ENCODE assay signal across 11 mouse cellular contexts in genomic region chr8:117395055-117395454, GRCm38 (mm10).
DNase-seq lines count a peak whose midpoint lies in the region; ATAC-seq and TF ChIP-seq lines count a peak whose summit lies in the region.
"Had no signal": no experiment of that assay in that cellular context is flagged by ENCODE, and none has a peak within 500 bp of the region (broad histone marks: within the 10 kb centered on the region; RNA-seq: fewer than 3 reads in every experiment).

No protein-coding gene starts in this region.

- WGBS in hindbrain, postnatal 0 days: 67% methylated on average over 7 of the region's 7 CpGs
- WGBS in hindbrain, embryonic 12.5 days: 74% methylated on average over 7 of the region's 7 CpGs
- WGBS in limb, embryonic 14.5 days: 74% methylated on average over 7 of the region's 7 CpGs
- 71% methylated on average over 7 of the region's 7 CpGs for WGBS in heart, embryonic 11.5 days (ENCODE audit: insufficient replicate concordance)
- WGBS in stomach, postnatal 0 days: 55% methylated on average over 7 of the region's 7 CpGs

- H3K9me3 ChIP-seq in hindbrain, postnatal 0 days (ENCODE audit: low read length): no peaks in the 10 kb centered on the region
- no peaks in the 10 kb centered on the region; the same call in 1 of the 2 replicates for H3K9me3 ChIP-seq in hindbrain, embryonic 12.5 days (replicated peaks)
- H3K9me3 ChIP-seq in limb, embryonic 14.5 days (ENCODE audit: control insufficient read depth, low read length): no peaks in the 10 kb centered on the region
- no peaks in the 10 kb centered on the region for H3K9me3 ChIP-seq in heart, embryonic 11.5 days (replicated peaks; ENCODE audit: control insufficient read depth, low read length)
- no peaks in the 10 kb centered on the region for H3K9me3 ChIP-seq in stomach, postnatal 0 days (ENCODE audit: control insufficient read depth, low read length)
- H3K9me3 ChIP-seq: heart, embryonic 12.5 days; megakaryocyte, embryonic 14.5 days had no signal

- H3K27me3 ChIP-seq in hindbrain, postnatal 0 days (ENCODE audit: insufficient read depth, low read length): no peaks in the 10 kb centered on the region
- no peaks in the 10 kb centered on the region for H3K27me3 ChIP-seq in hindbrain, embryonic 12.5 days
- no peaks in the 10 kb centered on the region for H3K27me3 ChIP-seq in limb, embryonic 14.5 days (ENCODE audit: control insufficient read depth, insufficient read depth, low read length)
- no peaks in the 10 kb centered on the region for H3K27me3 ChIP-seq in heart, embryonic 11.5 days (ENCODE audit: control insufficient read depth, insufficient read depth, low read length)
- H3K27me3 ChIP-seq in stomach, postnatal 0 days (ENCODE audit: control insufficient read depth, insufficient read depth, low read length): no peaks in the 10 kb centered on the region
- H3K27me3 ChIP-seq: heart, embryonic 12.5 days; megakaryocyte, embryonic 14.5 days had no signal

- no peak overlapping the region for H3K4me2 ChIP-seq in hindbrain, postnatal 0 days (ENCODE audit: low read depth, low read length)
- no peak overlapping the region for H3K4me2 ChIP-seq in hindbrain, embryonic 12.5 days (replicated peaks)
- no peak overlapping the region for H3K4me2 ChIP-seq in limb, embryonic 14.5 days (replicated peaks; ENCODE audit: low read depth, low read length, severe bottlenecking)
- no peak overlapping the region for H3K4me2 ChIP-seq in heart, embryonic 11.5 days
- H3K4me2 ChIP-seq in stomach, postnatal 0 days (replicated peaks; ENCODE audit: low read depth): no peak overlapping the region
- H3K4me2 ChIP-seq: heart, embryonic 12.5 days had no signal

- no peak overlapping the region; the same call in 1 of the 2 replicates for H3K27ac ChIP-seq in hindbrain, postnatal 0 days
- H3K27ac ChIP-seq in hindbrain, embryonic 12.5 days: no peak overlapping the region
- no peak overlapping the region for H3K27ac ChIP-seq in limb, embryonic 14.5 days (replicated peaks; ENCODE audit: low read depth, low read length)
- no peak overlapping the region for H3K27ac ChIP-seq in heart, embryonic 11.5 days (ENCODE audit: low read depth, low read length)
- H3K27ac ChIP-seq in stomach, postnatal 0 days (replicated peaks): no peak overlapping the region

- no peaks in the 10 kb centered on the region for H3K36me3 ChIP-seq in hindbrain, postnatal 0 days (ENCODE audit: insufficient read depth, low read length)
- peaks cover 9% of the 10 kb centered on the region for H3K36me3 ChIP-seq in hindbrain, embryonic 12.5 days
- H3K36me3 ChIP-seq in limb, embryonic 14.5 days (ENCODE audit: control insufficient read depth, insufficient read depth, low read length): no peaks in the 10 kb centered on the region; the same call in 1 of the 2 replicates
- no peaks in the 10 kb centered on the region for H3K36me3 ChIP-seq in heart, embryonic 11.5 days (ENCODE audit: control insufficient read depth, insufficient read depth, low read length)
- H3K36me3 ChIP-seq in stomach, postnatal 0 days (ENCODE audit: control insufficient read depth, insufficient read depth, low read length): no peaks in the 10 kb centered on the region

- no peak for TF ChIP-seq EP300 in stomach, postnatal 0 days (optimal IDR thresholded peaks at IDR 0.05)

- no peak for ATAC-seq in hindbrain, postnatal 0 days
- no peak for ATAC-seq in hindbrain, embryonic 12.5 days (ENCODE audit: low FRiP score)
- ATAC-seq in limb, embryonic 14.5 days (ENCODE audit: low FRiP score, low read depth): 0 out of 2 replicates have a peak, but pooled peaks have one; percentile 24
- ATAC-seq in heart, embryonic 11.5 days (replicated peaks; ENCODE audit: insufficient number of reproducible peaks, low FRiP score, low TSS enrichment): no peak
- ATAC-seq in stomach, postnatal 0 days (ENCODE audit: low FRiP score, low TSS enrichment): no peak

- peaks cover 6% of the 10 kb centered on the region; the same call in 1 of the 2 replicates for H3K4me1 ChIP-seq in hindbrain, postnatal 0 days (ENCODE audit: insufficient read depth, low read length)
- H3K4me1 ChIP-seq in hindbrain, embryonic 12.5 days: peaks cover 26% of the 10 kb centered on the region
- no peaks in the 10 kb centered on the region for H3K4me1 ChIP-seq in limb, embryonic 14.5 days (ENCODE audit: control insufficient read depth, insufficient read depth, low read length)
- H3K4me1 ChIP-seq in heart, embryonic 11.5 days (ENCODE audit: control insufficient read depth, insufficient read depth, low read length): no peaks in the 10 kb centered on the region
- H3K4me1 ChIP-seq in stomach, postnatal 0 days (replicated peaks; ENCODE audit: control insufficient read depth, insufficient read depth): no peaks in the 10 kb centered on the region

- no peak overlapping the region for H3K9ac ChIP-seq in hindbrain, postnatal 0 days (replicated peaks; ENCODE audit: low read length)
- no peak overlapping the region for H3K9ac ChIP-seq in hindbrain, embryonic 12.5 days
- no peak overlapping the region for H3K9ac ChIP-seq in limb, embryonic 14.5 days (ENCODE audit: low read depth, low read length, severe bottlenecking)
- H3K9ac ChIP-seq in heart, embryonic 11.5 days (ENCODE audit: low read depth, low read length): no peak overlapping the region
- H3K9ac ChIP-seq in stomach, postnatal 0 days (ENCODE audit: low read length): no peak overlapping the region
- H3K9ac ChIP-seq: heart, embryonic 12.5 days had no signal

- no peak for TF ChIP-seq CTCF in hindbrain, postnatal 0 days (IDR thresholded peaks at IDR 0.05; ENCODE audit: low read depth)
- TF ChIP-seq CTCF in stomach, postnatal 0 days (IDR thresholded peaks at IDR 0.05; ENCODE audit: low read depth): no peak

- DNase-seq in hindbrain, postnatal 0 days (ENCODE audit: low spot score): peak; percentile 43
- peak; percentile 90 to 94 for DNase-seq in adrenal gland, adult (ENCODE audit: inconsistent age in 2 of 2, low spot score in 1 of 2)
- peak; percentile 47 to 50 for DNase-seq in frontal cortex, postnatal 14 days (ENCODE audit: low spot score in 2 of 2)
- no peak for DNase-seq in limb, embryonic 14.5 days (ENCODE audit: low spot score)
- no peak for DNase-seq in stomach, postnatal 0 days (ENCODE audit: low spot score)
- DNase-seq in thymus, postnatal 0 days (ENCODE audit: low spot score): no peak
- DNase-seq: kidney, postnatal 36 days had no signal

- TF ChIP-seq POLR2A in limb, embryonic 14.5 days (IDR thresholded peaks at IDR 0.05; ENCODE audit: borderline replicate concordance, extremely low read depth, insufficient read depth, insufficient read length): no peak

- no peak overlapping the region for H3K4me3 ChIP-seq in hindbrain, postnatal 0 days (ENCODE audit: low read length)
- H3K4me3 ChIP-seq in hindbrain, embryonic 12.5 days: no peak overlapping the region
- no peak overlapping the region for H3K4me3 ChIP-seq in limb, embryonic 14.5 days (replicated peaks; ENCODE audit: low read length)
- no peak overlapping the region for H3K4me3 ChIP-seq in heart, embryonic 11.5 days (ENCODE audit: low read depth, low read length)
- no peak overlapping the region for H3K4me3 ChIP-seq in stomach, postnatal 0 days (ENCODE audit: low read depth, low read length)
- H3K4me3 ChIP-seq: heart, embryonic 12.5 days; megakaryocyte, embryonic 14.5 days had no signal

Comparison
In these comparisons a context has a peak if more than half of its experiments do, and no peak if none do; other contexts are left out.
1. DNase-seq: peak in hindbrain, postnatal 0 days (single experiment), adrenal gland, adult (2 of 2) and frontal cortex, postnatal 14 days (2 of 2); none in limb, embryonic 14.5 days (single experiment), stomach, postnatal 0 days (single experiment) and thymus, postnatal 0 days (single experiment).